Mouse (Mus musculus): ENCODE results near the gene Atxn1.

DNA sequence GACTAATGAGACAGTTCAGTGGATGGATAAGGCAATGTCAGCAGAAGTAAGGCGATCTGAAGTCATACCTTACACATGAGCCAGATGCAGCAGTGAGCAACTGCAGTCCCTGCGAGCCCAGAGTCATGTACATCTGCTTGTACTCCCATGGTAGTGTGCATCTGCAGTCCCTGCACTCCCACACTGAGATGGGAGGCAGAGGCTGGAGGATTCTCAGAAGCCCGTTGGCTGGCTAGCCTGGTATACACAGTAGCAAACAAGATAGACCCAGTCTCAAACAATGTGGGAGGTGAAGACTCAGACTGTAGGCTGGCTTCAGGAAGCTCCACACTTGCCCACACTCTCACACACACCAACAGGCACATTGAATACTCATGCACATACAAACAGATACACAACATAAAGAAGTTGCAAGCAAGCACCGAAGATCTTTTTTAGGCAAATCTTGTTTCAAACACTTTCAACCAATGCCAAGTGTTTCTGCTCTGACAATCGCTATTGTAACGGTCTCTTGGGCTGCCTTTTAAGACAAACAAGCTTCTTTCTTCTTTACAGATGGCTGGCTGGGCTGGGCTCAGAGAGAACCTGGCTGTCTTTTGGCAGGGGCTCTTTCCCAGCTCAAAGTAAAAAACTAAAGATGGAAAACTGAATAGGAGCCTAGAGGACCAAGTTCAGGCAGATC is 89.0 kb downstream of the Atxn1 start:
- TF ChIP-seq POLR2A (IDR thresholded peaks at IDR 0.05; ENCODE audit: insufficient read length, low read depth) (no peak), POLR2AphosphoS2 (IDR thresholded peaks at IDR 0.05; ENCODE audit: insufficient read length, low read depth) (no peak)

Measured in myocyte (in vitro differentiated cells).